Mouse (Mus musculus) kidney, adult 18-20 months (tissue): ENCODE measurements at regions not wholly inside any gene's neighbourhood (a gene's known extent, or its start where the extent isn't known, plus 50 kb on each side); places are given as distances from the start of the nearest gene placed in this dataset.

Source experiments
- DNase-seq: peaks from one replicate; pipeline ENCODE4 v3.0.0; 2021

- peak; percentile 8 for DNase-seq
These were observed 141.2 kb downstream of the Tex29 start for GRCm38 (mm10) chr8:11981458-11981857.

GRCm38 (mm10) chr8:11990024-11990423, 149.8 kb downstream of the Tex29 start:
- DNase-seq, result no peak

GRCm38 (mm10) chr8:11999736-12000458, 159.6 kb downstream of the Tex29 start:
- DNase-seq, result peak; percentile 59

GRCm38 (mm10) chr8:12000459-12000789, 160.2 kb downstream of the Tex29 start:
- no peak for DNase-seq

- no peak for DNase-seq
These were observed 164.0 kb downstream of the Tex29 start for GRCm38 (mm10) chr8:12004241-12004640.

- no peak for DNase-seq
These were observed 172.5 kb downstream of the Tex29 start for GRCm38 (mm10) chr8:12012769-12013168.

- no peak for DNase-seq
These were observed 177.5 kb downstream of the Tex29 start for GRCm38 (mm10) chr8:12017750-12018149.

GRCm38 (mm10) chr8:12019272-12019671, 179.0 kb downstream of the Tex29 start:
- no peak for DNase-seq

GRCm38 (mm10) chr8:12023669-12024390, 183.6 kb downstream of the Tex29 start:
- no peak for DNase-seq

- DNase-seq, result no peak
These were observed 190.3 kb downstream of the Tex29 start for GRCm38 (mm10) chr8:12030363-12031116.

GRCm38 (mm10) chr8:12031796-12032195, 191.5 kb downstream of the Tex29 start:
- no peak for DNase-seq

GRCm38 (mm10) chr8:12032386-12032785, 192.1 kb downstream of the Tex29 start:
- no peak for DNase-seq

GRCm38 (mm10) chr8:12036349-12036748, 196.1 kb downstream of the Tex29 start:
- no peak for DNase-seq

GRCm38 (mm10) chr8:12040924-12041323, 200.7 kb downstream of the Tex29 start:
- DNase-seq, result no peak

GRCm38 (mm10) chr8:12041662-12042061, 201.4 kb downstream of the Tex29 start:
- no peak for DNase-seq

- no peak for DNase-seq
These were observed 210.6 kb downstream of the Tex29 start for GRCm38 (mm10) chr8:12050841-12051240.

GRCm38 (mm10) chr8:12051357-12051756, 211.1 kb downstream of the Tex29 start:
- no peak for DNase-seq

GRCm38 (mm10) chr8:12055931-12056330, 215.7 kb downstream of the Tex29 start:
- DNase-seq, result no peak

- no peak for DNase-seq
These were observed 217.4 kb upstream of the A230072I06Rik start for GRCm38 (mm10) chr8:12061237-12061636.

GRCm38 (mm10) chr8:12062710-12063109, 215.9 kb upstream of the A230072I06Rik start:
- no peak for DNase-seq

- DNase-seq, result no peak
These were observed 214.0 kb upstream of the A230072I06Rik start for GRCm38 (mm10) chr8:12064664-12065063.

- no peak for DNase-seq
These were observed 212.2 kb upstream of the A230072I06Rik start for GRCm38 (mm10) chr8:12066454-12066853.

GRCm38 (mm10) chr8:12073311-12073999, 205.2 kb upstream of the A230072I06Rik start:
- no peak for DNase-seq
